Mouse (Mus musculus): Measurements from ENCODE around the gene S100a10.

The S100a10 gene

DNA sequence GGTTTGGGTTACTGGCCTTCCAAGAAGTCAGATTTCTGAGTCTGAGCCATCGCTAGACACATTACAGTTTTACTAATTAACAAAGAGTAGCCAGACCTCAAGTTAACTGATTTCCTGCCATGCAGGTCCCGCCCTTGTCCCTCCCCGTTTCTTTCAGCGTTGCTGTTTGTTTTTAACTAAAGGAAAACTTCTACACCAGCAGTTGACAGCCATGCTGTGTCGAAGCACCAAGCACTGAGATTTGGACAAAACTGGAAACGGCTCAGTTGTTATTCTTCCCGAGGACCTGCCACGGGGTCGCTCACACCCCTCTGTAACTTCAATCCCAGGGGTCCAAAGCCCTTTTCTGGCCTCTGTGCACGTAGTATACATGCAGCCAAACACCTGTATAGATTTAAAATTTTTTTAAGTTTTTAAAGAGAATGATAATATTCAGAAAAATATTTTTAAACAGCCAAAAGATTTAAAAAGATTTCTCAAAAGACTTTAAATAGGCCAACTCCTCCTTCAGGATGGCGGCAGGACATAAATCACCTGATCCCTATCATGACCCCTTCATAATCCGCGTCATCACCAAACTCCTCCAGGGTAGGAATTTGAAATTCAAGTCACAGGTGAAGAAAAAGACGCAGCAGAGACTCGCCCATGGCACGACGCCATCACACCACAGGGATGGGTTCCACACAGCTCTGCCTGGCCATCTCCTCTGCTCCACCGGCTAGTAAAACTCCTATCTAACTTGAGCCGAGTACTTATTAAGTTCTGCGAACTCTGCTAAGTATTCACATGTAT is 6.9 kb upstream of the S100a10 start:
- DNase-seq: peak; percentile 61 to 71

DNA sequence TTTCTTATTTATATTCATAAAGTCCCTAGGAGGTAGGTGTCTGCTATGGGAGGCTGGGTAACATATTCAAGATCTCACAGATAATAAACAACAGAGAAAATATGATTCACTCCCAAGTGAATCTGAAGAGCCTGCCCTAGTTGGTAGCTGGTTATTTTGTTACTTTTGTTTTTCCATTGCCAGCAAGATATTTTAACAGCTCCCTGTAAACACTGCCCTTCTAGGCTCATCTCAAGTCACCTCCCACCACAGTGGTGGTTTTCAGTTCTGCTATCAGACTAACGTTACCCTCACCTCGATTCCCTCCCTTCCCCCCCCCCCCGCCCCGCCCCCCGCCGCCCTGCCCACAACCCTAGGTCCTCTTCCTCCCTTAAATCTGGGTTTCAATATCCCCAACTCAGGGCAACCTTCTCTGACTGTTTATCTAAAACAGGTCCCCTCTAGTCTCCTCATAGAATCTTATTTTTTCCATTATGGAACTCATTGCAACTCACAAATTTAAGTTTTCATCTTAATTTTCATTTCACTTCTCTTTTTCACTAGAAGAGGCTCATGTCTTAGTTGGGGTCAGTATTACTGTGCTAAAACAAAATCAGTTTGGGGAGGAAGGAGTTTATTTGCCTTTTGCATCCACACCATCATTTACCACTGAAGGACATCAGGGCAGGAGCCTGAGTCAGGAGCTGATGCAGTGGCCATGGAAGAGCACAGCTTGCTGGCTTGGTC is 6.2 kb upstream of the S100a10 start:
- DNase-seq: no peak

DNA sequence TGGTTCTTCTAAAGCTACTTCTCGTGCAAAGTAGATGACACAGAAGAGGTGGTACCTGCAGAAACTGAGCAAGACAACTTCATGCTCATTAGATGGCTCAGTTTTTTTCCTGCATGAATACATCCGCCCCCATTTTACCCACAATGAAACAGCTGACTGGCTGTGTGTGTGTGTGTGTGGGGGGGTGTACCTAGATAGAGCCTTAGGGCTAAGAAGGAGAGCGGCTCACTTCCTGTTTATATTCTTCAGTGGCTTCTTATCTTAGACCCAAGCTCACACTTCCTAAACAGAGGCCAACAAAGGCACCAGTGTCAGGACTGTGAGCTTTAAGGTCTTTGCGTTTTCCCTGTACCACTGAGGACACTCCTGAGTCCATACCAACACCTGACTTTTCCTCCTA is 4.9 kb upstream of the S100a10 start:
- no peak for DNase-seq

GRCm38 (mm10) chr3:93551950-93552901 is 2.7 kb upstream of the S100a10 start:
- no peak for DNase-seq

DNA sequence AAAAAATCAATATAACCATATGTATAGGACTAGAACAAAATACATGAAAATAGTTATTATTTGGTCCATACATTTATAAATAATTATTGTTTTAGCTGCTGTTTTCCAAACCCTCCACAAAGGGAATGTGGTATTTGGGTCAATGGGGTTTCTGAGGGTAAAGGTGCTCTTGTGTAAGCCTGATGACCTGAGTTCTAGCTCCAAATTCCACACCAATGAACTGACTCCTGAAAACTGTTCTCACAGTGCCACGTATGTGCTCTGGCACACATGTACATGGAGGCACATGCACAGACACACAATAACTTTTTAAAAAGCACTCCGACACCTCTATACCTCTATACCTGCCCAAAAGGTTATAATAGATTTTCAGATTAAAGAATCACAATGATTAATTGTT is 1.6 kb upstream of the S100a10 start:
- no peak for DNase-seq

GRCm38 (mm10) chr3:93553765-93554378 is 1.0 kb upstream of the S100a10 start:
- DNase-seq: no peak

DNA sequence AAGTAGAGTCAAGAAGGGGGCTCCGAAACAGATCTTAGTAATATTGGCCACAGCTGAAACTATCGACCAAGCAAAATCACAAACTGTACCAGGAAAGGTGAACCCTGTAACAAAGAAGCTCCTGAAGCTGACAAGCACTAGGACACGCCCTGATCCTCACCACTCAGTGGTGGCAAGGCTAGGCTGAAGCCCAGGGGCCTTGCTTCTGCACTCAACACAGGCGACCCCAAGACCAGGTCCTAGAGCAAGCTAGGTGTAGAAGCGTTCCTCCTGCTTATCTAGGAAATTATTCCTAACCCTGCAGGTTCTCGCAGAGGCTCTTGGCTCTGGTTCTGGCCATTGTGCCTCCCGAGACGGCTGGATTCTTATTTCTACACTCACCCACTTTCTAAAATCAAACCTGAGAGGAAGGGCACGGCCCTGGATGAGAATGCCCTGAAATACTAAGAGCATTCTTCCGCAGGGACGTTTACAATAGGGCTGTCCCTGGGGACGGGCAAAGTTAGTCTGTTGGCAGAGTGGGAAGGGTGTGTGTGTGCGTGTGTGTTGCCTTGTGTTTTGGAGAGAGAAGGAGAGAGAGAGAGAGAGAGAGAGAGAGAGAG is 400 bp upstream of the S100a10 start:
- DNase-seq: no peak

DNA sequence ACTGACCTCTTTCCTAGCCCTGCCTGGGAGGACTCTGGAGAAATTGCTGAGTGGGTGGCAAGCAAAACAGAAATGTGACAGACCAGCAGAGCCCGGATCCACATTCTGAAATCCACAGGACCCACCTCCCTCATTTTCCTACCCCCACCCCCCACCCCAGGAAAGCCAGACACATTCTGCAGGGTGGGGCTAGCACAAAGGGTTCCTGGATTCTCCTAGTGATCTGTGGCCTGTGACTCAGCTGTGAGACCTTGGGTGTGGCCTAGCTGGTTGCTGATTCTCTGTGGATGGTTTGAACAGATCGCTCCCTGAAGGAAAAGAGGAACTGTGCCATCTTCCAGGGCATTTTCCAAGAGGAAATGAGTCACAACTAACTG is 986 bp downstream of the S100a10 start:
- peak; percentile 49 to 50 for DNase-seq

- DNase-seq: no peak
These were observed 1.7 kb downstream of the S100a10 start for GRCm38 (mm10) chr3:93556599-93556998.

DNA sequence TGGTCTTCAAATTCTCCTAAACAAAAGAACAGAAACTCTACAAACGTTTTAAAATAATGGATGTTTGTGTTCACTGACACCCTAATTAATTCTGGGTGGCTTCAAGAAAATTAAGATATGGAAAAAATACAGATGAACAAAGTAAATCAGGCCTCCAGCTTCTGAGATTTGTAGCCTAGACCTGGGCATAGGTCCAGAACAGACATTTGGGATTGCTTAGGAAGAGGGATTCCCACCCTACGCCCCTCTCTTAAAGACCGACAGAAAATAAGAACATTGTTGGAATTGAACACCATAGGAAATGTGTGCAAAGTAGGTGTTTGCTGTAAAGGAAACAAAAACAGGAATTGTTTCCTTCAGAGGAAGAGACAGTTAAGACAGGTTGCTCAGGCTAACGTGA is 2.6 kb downstream of the S100a10 start:
- DNase-seq: no peak

DNA sequence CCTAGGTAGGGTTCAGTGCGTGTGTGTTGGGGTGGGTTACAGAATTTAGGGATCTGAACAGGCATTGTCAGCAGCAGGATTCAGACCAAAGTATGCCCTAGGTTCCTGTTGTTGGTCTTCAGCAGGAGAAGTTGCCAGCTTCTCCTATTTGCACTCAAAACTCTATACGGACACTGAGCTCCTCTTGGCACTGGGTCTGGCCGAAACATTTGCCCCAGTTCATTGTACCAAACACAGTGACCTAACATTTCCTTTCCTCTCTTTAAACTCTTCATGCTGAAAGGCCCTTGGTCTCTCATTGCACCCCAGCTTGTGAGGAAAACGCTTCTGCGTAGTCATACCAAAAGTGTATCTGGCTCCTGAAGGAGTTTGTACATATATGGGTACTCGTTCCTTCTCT is 5.1 kb downstream of the S100a10 start:
- DNase-seq: no peak

DNA sequence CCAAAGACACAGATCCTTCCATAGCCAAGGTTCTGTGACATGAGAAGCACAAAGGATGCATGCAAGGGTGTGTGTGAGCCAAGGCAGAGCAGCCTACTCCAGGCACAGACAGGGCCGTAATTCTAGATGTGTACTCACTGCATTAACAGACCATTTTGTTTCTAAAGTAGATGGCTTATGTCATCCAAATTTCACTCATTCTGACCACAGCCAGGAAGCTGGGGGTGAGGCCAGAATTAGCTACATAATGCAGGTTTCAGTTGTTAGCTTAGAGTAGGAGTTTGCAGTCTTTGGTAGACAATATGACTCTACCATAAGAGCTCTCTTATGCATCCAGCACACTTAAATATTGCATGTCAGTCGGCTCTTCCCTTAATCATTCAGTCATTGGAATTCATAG is 7.5 kb downstream of the S100a10 start:
- DNase-seq: no peak

DNA sequence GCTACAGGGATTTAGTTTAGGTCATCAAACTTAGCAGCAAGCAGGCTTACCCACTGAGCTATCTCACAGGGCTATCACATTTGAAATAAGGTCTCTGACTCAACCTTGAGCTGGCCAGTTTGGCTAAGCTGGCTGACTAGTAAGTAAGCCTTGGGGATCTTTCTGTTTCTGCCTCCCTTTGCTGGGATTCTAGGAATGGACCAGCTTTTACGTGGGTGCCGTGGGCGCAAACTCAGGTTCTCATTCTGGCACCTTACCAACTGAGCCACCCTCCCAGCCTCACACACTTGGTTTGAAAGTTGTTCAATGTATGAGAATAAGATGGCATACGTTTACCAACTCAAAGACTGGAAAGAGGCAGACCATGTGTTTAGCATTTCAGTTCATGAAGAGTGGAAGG is 8.3 kb downstream of the S100a10 start:
- no peak for DNase-seq

- DNase-seq: no peak
These were observed 12.0 kb downstream of the S100a10 start for GRCm38 (mm10) chr3:93566892-93567291.

- DNase-seq: no peak
These were observed 12.8 kb downstream of the S100a10 start for GRCm38 (mm10) chr3:93567721-93568120.

- DNase-seq: peak; percentile 77 to 88
These were observed 13.7 kb downstream of the S100a10 start for GRCm38 (mm10) chr3:93568428-93569040.

- DNase-seq: no peak
These were observed 14.2 kb downstream of the S100a10 start for GRCm38 (mm10) chr3:93569046-93569445.

DNA sequence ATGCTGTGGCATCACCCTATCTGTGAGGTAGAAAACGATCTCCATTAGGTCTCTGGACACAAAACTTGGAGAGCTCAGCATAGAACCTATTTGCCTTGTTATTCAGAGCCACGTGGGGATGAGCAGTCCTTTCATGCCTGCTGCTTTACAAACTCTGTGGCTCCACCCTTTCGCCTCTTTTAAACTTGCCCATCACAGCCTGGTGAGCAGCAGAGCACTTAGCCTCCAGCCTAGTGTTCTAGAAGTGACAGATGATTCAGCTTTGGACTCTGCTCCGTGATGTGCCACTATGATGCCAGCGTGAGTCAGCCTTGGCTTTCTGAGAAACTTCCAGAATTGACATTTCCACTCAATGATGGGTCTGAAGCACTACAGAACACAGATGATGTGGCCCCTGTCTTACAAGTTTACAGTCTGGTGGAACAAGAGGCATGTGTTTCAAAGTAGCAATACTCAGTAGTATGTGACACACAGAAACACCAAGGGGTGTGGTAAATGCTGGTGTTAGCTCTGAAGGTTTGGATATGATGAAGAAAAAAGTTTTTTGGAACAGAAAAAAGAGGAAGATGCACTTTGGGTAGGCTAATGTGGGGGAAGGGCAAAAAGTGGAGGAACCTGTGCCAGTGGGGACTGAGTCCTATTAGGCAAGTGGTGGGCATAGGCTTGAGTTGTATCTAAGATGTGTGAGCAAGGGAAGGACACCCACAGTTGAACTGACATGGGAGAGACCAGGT is 17.3 kb downstream of the S100a10 start:
- no peak for DNase-seq

GRCm38 (mm10) chr3:93579317-93580038 is 24.6 kb downstream of the S100a10 start:
- DNase-seq: peak; percentile 84 to 86

- no peak for DNase-seq
These were observed 25.1 kb downstream of the S100a10 start for GRCm38 (mm10) chr3:93580039-93580403.

DNA sequence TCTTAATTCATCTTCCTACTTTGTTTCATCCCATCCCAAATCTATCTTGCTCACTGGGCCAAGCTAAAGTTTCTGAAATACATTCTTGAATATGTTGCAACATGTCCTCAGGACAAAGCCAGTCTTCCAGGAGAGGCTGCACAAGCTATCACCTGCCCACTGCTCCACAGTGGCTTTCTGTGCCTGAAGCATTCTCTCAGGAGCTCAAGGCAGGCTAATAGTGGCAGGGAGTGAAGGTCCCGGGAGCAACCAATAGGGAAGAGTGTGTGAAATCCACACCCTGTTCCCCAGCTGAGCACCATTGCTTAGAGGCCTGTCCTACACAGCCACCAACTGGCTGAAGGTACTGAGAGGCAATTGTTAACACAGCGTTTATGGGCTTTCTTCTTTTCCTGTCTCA is 26.1 kb downstream of the S100a10 start:
- DNase-seq: no peak

Measured in kidney, adult 8-10 months (tissue).